Mouse (Mus musculus) gastrocnemius, adult 8-10 months (tissue): Measurements from ENCODE around the gene Msh4. TPM values are rescaled to one million over a fixed set of nuclear protein-coding genes. Genes with fewer than 3 reads are reported as not detected.
"Not testable (repeated sequence)": the region's sequence is repeated elsewhere in the genome, so short reads cannot be mapped to it uniquely, and the experiment has no call there.

ENCODE experiments used
- DNase-seq, 2 experiments: peaks; one replicate each; pipeline ENCODE4 v3.0.0; 2022; ENCODE audit warnings: low spot score in 2 of 2
- total RNA-seq, 4 experiments: library from RNA; stranded (reverse); gene quantifications; 2 replicates each; pipeline ENCODE4 v1.2.4; 2022

Msh4 gene
- total RNA-seq, 4 experiments from 2014 or later, result 0.11 TPM; not detected in 3

DNA sequence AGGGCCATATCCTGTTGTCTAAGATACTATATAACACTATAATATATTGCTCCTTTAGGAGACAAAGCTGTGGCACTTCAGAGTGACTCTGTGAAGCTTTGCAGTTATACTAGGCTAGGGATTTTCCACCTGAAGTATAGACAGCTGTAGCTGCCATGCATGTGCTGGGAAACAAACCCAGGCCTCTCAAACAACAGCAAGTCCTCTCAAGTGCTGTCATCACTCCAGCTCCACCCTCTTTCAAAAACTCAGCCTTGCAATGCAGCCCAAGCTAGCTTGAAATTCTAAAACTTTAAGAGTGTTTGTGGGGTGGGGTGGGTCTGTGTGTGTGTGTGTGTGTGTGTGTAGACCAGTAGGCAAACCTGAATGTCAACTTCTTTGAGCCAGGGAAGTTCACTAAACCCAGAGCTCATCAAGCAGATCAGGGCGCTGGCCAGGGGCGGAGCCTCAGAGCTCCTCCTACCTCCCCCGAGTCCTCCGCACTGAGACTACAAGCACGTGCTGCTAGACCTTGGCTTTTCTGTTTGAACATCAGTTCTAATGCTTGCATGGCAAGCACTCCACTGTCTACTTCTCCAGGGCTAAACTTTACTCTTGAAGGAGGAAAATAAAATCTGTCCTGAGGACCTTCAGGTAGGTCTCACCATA, 56.4 kb downstream of the Msh4 start:
- DNase-seq, result no peak

DNA sequence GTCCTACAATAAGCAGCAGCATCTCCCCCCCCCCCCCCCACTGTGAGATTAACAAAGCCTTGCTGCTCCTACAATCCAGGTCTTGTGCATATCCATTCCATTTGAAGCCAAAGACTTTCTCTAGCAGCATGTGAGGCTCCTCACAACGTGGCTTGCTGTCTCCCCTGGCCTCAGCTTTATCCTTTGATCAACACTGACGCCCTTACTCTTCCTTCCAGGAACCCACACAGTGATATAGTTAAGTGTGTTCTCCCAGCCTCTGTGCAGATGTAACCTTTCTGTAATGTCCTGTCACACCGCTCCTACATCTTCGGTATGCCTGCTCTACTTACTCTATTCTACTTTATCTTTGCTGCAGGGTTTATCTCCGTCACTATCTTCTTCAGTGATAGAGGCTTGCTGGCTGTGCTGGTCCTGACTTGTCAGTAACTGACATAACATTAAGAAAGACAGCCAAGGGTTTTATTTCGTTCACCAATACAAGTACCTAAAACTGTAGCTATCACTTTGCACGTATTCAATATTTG, 58.7 kb downstream of the Msh4 start:
- DNase-seq, result no peak

DNA sequence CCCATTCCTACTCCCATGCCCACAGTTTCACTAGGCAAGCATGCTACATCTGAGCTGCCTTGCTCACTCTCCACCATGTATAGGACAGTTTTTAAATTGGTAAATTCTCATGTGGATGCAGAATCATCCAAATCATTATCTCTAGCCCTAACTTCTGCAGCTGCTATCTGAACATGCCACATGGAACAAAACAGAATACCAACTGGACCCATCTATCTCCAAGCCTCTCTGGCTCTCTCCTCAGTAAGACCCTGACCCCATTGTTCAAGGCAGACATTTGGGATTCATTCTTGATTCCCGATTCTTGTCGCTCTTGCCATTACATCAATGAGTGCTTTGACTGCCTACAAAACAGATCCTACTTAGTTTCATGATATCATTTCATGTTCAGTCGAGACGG, 59.8 kb downstream of the Msh4 start:
- no peak for DNase-seq

DNA sequence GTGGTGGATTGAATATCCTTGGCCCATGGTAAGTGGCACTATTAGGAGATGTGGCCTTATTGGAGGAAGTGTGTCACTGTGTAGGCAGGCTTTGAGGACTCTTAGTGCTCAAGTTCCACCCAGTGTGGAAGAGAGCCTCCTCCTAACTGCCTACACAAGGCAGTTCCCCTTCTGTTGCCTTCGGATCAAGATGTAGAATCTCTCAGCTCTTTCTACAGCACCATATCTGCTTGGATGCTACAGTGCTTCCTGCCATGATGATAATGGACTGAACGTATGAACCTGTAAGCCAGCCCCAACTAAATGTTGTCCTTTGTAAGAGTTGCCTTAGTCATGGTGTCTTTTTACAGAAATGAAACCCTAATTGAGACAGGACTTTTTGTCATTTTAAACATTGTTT, 60.4 kb downstream of the Msh4 start:
- no peak for DNase-seq

DNA sequence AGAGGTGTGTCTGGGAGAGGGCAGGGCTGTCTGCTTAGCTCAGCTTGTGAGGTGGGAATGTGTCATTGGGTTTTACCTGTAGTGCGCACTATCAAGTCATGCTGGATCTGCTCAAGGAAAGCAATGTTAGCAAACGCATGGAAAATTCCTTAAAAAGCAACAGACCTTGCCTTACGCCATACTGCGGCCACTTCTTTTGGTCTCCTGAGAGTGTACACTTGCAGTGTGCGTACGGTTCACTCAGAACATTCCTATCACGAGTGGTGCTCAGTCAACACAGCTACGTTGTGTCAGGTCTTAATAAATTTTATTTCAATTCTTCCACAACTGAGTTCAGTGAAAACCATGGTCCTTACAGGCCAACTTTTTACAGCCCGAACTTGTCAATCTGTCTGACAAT, 61.2 kb downstream of the Msh4 start:
- DNase-seq, result no peak

DNA sequence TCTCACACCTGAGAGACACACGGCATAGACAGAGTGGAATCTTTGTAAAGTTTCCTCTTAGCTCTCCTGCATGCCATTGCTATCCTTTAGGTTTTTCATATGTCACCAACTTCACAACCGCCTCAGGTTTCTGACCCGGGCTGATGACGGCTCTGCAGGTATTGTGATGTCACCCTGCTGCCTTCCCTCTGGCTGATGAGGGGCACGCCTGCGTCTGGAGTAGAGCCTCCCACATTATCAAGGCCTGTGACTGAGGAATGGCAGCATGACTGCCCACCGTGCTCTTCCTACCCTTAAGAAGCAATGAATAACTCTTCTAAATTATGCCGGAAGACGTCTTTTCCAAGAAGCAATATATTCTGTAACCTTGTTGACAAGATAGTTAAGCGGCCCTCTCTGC, 61.9 kb downstream of the Msh4 start, which contains the start of gene Asb17:
Asb17 (plus strand) TSS at position 180 of the 400 bp plus-strand sequence.
- DNase-seq, result no peak

DNA sequence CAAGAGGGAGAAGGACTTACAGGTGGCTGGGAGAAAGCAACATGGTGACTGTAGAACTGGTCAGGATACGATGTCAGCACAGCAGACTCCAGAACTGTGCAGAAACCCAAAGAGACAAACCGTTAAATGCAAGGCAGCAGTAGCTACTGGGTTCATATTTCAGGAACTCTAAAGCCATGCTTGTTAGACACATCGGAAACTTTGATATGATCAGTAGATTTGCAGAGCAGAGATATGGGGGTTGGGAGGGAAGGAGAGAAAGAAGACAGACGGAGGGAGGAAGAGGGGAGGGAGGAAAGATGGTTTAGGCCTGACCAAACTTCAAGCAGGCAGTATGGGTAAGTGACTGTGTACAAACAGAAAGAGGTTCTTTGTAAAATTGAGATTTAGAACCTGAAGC, 68.3 kb downstream of the Msh4 start:
- no peak for DNase-seq

DNA sequence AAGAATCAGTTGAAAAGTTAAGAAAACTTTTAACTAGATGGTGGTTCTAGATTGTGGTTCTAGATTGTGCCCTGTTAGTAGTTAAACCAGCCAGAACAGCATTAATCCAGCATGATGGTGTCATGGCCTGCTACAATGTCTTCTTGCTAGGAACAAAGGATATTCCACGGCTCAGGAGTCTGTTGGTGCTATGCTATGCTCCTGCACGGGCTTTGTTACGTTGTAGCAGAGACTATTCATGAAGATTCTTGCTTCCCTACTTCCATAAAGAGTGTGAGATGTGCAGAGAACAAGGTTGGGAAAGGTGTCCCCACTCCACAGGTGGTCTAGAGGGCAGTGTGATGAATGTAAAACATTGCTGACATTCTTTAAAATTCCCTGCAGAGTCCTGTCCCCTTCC, 69.6 kb downstream of the Msh4 start:
- DNase-seq, result no peak

DNA sequence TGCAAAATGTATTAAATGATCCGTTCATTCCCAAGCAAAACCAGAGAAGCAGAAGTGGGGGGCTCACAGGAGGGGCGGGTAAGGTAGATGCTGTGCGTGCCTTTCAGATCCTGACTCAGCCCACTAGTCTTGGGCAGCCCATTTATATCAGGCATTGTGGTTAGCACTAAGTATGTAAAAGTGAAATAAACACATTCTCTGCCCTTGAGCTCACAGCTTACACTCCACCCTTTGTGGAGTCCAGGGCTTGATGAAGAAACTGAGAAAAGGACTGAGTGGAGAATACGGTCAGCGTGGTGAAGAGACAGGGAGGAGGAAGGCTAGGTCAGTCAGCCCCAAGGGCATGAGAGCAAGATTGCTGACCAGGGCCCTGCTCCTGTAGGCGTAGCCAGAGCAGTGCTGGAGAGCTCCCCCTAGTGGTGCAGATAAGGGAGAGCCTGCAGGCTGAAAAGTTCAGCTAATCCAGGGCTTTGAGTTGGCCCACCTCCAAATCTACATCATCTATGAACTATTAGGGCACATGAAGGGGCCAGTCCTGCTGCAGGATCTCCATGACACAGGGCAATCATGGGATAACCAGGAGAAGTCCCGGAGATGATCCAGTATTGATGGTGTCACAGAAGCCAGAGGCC, 70.4 kb downstream of the Msh4 start:
- DNase-seq, result peak in 1 of 2 experiments; percentile 8

DNA sequence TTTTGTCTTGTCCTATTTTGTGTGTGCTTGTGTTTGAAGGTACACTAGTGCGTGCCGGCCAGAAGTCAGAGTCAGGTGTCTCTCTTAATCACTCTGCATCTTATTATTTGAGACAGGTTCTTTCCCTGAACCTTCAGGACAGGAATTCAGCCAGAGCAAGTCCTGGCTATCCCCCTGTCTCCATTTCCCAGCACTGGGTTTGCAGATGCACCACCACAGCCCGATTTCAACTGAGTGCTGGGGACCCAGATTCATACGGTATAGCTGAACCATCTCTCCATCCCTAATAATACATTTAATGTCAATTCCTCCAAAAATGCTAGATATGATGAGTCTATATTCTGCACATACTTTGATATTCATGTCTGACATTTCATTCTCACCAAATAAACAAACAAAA, 71.9 kb downstream of the Msh4 start:
- no peak for DNase-seq

DNA sequence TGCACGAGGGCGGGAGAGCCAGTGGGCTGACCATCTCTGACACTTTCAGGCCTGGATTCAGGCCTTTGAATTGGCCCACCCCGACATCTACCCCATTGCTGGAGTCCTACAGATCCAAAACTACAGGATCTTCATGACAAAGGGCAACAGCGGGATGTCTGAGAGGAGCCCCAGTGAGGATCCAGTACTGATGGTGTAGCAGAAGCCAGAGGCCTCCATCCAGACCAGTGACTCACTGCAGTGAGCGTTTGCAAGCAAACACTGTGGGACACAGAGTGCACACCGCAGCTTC, 73.3 kb downstream of the Msh4 start:
- no peak for DNase-seq

DNA sequence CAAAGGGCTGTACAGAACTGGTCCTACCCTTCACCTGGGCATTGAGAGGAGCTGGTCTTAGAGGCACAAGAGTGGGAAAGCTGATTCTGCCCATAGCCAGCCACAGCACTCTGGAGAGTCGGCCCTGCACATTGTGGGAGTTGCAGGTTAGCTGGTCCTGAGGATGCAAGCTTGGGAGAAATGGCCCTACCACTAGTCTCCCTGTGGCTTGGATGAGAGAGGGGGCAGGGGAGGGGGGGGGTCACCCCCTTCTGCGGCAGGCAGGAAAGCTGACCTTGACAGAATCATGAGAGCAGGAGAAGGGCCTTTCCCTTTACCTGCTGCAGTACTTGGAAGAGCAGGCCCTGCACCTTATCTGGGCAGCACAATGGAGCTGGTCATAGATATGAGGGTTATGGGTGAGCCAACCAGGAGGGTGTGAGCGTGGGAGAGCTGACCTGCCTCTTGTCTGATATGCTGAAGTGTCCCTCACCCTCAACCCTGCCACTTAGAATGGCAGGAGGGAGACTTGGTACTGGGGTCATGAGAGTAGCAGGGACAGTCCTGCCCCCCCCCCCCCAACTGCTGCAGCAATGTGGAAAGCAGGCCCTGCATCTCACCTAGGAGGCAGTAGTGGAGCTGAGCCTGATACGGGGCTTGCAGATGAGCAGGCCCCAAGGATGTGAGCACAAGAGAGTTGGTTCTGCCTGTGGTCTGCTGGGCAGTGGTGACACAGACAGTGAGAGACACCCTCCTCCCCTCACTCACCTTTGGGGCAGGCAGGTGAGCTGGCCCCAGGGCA, 73.9 kb downstream of the Msh4 start:
- no peak for DNase-seq

DNA sequence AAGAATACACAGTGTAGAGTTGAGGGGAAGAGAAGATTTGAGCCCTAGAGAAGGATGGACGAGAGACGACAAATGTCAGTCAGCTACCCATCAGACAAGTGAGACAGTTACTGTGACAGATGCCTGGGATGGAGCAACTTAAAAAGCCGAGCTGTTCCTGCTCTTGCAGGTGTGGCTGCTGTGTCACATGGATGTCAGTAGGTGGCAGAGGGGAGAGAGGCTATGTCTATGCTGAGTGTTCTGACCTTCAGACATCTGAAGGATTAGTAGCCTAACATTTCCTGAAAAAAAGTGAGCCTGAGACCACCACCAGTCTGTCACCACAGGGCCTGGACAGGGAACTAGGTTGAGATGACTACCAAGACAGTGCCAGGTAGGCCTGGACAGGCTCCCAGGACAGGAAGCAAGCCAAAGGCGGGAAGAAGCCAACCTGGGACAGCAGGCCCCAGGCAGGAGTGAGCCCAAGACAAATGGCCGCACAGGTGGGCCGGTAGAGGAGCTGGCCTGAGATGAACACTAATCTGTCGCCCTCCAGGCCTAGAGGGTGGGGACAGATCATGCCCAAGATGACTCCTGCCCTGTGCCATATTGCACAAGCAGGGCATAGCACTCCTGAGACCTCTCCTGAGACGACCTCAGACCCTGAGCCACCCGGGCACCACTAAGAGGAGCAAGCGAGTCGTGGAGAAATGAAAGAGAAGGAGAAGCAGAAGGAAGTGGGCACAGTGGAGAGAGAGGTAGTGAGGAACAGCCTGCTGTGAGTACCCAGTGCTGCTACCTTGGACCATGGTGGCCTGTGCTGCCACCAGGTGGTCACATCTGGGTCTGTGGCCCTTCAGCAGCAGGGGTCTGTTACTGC, 74.7 kb downstream of the Msh4 start:
- no peak for DNase-seq

DNA sequence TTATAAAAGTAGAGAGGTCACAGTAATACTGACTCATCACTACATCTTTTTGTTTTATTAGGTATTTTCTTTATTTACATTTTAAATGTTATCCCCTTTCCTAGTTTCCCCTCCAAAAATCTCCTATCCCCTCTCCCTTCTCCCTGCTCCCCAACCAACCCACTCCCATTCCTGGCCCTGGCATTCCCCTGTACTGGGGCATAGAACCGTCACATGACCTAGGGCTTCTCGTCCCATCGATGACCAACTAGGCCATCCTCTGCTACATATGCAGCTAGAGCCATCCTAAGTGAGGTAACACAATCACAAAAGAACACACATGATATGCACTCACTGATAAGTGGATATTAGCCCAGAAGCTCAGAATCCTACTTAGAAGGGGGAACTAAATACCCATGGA, 76.2 kb downstream of the Msh4 start:
- DNase-seq, result not testable (repeated sequence)

DNA sequence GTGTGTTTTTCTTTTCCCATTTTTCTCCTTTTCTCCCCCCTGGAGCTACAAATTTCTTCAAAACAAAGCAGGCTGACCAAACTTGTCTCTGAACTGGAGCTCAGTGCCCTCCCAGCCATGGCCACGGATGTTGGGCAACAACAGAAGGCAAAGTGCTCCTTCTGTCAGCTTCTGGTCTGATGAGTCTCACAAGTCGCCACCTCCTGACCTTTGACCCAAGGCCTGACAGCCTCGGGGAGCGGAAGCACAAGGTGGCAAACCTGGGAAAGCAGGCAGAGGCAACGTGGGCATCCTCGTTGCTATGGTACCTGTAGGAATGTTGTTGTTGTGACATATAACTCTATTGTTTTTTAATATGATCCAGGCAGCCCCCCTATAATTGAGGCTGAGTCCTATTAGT, 79.3 kb downstream of the Msh4 start:
- DNase-seq, result no peak

DNA sequence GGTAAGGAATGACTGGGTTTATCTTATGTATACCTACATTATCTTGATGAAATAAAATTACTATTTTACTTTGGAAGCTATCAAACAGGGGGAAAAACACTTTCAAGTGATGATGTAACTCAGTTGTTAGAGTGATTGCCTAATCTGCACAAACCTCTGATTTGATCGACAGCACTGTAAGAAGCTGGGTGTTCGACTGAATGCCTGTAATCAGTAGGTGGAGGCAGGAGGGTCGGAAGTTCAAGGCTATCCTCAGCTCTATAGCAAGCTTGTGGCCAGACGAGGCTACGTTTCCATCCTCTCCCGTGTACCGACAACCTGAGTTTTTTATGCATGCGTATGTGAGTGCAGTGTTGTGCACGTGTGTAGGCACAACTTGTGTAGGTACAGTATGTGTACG, 80.7 kb downstream of the Msh4 start:
- DNase-seq, result no peak

DNA sequence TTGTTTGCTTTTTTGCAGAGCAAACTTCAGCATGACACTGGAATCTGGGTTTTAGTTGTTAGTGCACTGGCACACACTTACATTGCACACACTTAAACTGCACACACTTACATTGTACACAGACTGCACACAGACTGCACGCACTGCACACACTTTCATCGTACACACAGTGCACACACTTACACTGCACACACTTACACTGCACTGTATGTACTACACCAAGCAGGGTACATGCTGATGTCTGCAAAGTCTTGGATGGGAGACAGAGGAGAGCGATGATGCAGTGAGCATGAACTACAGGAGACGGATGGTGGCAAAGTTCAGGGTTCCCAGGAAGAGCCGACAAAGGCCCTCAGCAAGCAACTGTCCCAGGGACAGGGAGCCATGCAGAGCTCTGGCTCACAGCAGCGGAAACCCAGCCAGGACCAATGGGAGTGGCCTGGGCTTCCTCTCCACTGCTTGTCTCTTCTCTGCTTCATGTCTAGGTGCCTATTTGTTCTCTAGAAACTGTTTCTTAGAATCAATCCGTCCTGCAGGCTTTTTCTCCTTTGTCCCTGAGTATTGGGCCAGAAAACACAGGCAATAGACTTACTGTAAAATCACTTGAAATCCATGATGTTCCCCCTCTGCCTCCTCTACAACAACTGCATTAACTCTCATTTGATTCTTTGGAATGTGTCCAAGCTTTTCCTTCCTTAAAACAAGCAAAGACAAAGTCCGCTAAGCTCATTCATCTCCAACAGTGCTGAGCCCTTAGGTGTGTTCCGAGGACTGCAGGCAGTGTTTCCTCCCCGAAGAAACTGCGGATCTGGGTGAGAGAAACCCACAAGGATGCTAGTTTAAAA, 82.0 kb downstream of the Msh4 start:
- no peak for DNase-seq

DNA sequence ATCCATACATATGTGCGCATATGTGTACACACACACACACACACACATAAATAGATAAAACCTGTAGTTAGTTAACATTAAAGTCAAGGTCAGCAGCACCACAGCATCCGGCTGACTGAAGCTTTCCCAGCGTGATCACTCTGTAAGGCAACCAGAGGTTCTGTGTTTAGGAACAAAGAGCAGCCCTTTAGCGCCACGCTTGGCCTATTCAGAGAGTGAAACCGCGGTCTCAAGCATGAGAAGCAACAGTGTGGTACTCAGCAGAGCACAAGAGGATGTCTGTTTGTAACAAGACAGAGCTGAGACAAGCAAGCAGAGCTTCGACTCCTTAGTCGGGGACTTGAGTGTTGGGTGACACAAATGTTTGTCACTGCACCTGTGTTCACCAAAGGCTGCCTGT, 86.5 kb downstream of the Msh4 start:
- DNase-seq, result no peak

DNA sequence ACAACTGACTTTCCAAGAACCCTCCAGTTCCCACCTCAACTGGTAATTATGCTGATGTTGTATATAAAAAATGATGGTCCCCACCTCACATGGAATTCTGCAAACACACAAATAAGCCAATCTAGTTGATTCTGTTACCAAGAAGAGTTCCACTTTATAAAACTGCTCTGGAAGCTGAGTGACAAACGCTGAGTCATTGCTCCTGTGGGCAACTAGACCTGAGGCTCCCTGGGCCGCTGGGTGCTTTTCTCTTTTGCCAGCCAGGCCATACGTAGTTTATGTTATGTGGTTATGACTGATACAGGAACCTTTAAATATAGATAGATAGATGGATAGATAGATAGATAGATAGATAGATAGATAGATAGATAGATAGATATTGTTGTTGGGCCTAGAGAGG, 87.2 kb downstream of the Msh4 start:
- no peak for DNase-seq

DNA sequence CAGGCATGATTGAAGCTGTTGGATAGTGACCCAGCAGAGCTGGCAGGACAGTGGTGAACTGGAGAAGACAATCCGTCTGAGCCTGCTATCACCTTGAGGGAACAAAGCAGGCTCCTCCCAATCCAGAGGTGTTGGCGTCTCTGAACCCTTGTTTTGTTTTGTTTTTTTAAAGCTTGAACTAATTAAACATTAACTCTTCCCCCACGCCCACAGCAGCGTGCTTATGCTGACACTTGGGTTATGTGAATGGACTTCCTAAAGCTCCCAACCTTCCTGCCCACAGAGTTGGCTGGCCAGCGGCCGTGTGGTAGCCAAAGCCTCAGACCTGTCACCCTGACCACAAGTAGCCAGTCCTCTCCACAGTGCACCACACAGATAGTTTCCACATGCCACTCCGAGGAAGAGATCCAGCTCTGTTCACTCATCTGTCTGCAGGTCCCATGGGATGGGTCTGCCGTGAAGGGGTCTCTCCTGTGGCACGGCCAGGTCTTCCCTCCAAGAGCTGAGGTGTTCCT, 88.5 kb downstream of the Msh4 start:
- no peak for DNase-seq

DNA sequence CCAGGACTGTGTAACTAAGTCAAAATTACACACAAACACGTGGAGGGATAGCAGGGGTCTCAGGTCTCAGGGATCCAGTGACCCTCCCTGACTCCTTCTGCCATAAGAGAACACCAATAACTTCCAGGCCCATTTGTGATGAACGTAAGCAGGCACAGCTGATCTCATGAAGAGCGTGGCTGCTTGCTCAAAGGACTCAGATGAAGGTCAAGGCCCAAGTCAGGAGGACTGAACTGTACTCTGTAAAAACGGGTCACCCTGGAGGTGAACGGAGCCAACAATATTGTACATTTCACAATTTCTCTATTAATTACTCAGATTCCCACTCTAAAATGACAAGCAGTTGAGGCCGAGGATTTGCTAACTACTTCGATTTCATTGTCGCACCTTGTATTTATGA, 91.9 kb downstream of the Msh4 start:
- DNase-seq, result no peak
